Mouse (Mus musculus): ENCODE measurements around the gene Espnl.

DNA sequence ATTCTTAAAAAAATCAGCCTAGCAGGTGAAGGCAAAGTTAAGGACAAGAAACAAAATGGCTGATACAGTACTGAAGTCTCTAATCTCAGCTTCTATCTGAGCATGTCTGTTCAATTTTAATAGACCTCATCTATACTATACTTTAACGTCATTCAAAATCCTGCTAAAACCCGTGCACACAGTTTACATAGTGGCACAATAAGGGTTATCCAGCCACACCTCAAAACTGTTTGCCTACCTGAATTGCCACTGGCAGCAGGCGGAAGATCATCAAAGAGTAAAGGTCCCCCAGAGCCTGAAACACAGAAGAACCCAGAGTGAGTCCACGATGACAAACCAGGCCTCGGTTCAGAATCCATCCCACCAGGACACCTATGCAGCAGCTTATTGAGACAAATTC is 68.5 kb downstream of the Espnl start:
- TF ChIP-seq CTCF (IDR thresholded peaks at IDR 0.05) (no peak), POLR2A (IDR thresholded peaks at IDR 0.05; ENCODE audit: insufficient read depth, low read depth, low read length) (no peak), EP300 (IDR thresholded peaks at IDR 0.05; ENCODE audit: insufficient read depth, low read depth, low read length) (no peak)

All from heart, adult 2 months (tissue).